In the genomic region with DNA sequence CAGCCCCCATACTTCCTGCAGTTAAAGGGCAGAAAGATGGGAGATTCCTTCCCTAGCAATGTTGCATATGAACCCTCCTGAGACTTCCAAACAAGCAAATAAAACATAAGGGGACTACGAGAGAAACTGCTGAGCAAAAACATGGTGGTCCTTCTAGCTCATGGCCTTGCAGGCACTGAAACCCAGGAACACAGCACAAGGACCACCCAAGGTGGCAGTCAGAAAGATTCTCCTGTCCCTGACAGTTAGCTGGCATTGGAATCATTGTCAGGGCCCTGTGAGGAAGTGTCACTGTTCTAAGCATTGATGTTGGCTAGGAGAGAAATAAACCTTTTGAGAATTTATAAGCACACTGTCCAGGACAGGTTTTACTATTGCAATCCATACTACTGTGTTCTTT, we compare ENCODE assay signal across 23 mouse cellular contexts. TPM values are rescaled to one million over a fixed set of nuclear protein-coding genes. Genes with fewer than 3 reads are reported as not detected.
DNase-seq lines count a peak whose midpoint lies in the region; ATAC-seq and TF ChIP-seq lines count a peak whose summit lies in the region.
"Had no signal": no experiment of that assay in that cellular context is flagged by ENCODE, and none has a peak within 500 bp of the region (broad histone marks: within the 10 kb centered on the region; RNA-seq: fewer than 3 reads in every experiment).

No protein-coding gene starts in this region.

- 59% methylated on average over 1 of the region's 1 CpGs for WGBS in kidney, embryonic 14.5 days
- WGBS in lung, embryonic 14.5 days, result 22% methylated on average over 1 of the region's 1 CpGs

- peak overlapping the region; percentile 12; the same call in 1 of the 2 replicates for H3K27ac ChIP-seq in gastrocnemius, adult 2 months
- peak overlapping the region; percentile 30; the same call in 1 of the 2 replicates for H3K27ac ChIP-seq in kidney, embryonic 14.5 days (ENCODE audit: low read depth, low read length)
- H3K27ac ChIP-seq in lung, embryonic 14.5 days (ENCODE audit: low read depth), result peak overlapping the region; percentile 51
- H3K27ac ChIP-seq: embryonic facial prominence, embryonic 10.5 days; forebrain, embryonic 13.5 days; heart, embryonic 13.5 days; hindbrain, embryonic 15.5 days had no signal

- H3K27me3 ChIP-seq in kidney, embryonic 14.5 days (ENCODE audit: control insufficient read depth, insufficient read depth, low read length), result no peaks in the 10 kb centered on the region
- H3K27me3 ChIP-seq in lung, embryonic 14.5 days (ENCODE audit: insufficient read depth, low read length), result no peaks in the 10 kb centered on the region
- H3K27me3 ChIP-seq: forebrain, embryonic 13.5 days; heart, embryonic 13.5 days; hindbrain, embryonic 15.5 days had no signal

- H3K9ac ChIP-seq in kidney, embryonic 14.5 days (ENCODE audit: low read depth, low read length), result no peak overlapping the region
- H3K9ac ChIP-seq in lung, embryonic 14.5 days, result no peak overlapping the region
- H3K9ac ChIP-seq: forebrain, embryonic 13.5 days; forebrain, postnatal 0 days; heart, embryonic 13.5 days; hindbrain, embryonic 15.5 days had no signal

- no peak for ATAC-seq in kidney, embryonic 14.5 days (ENCODE audit: low FRiP score, low TSS enrichment)
- ATAC-seq in lung, embryonic 14.5 days (ENCODE audit: insufficient read depth), result peak; percentile 52; the same call in 1 of the 2 replicates
- ATAC-seq: CD4-positive, CD25-positive, alpha-beta regulatory T cell, adult 4 months; forebrain, embryonic 13.5 days; forebrain, postnatal 0 days had no signal

- intact Hi-C loops in gastrocnemius, adult 2 months (cut with DNase I), result no loop called here

- H3K9me3 ChIP-seq in kidney, embryonic 14.5 days (ENCODE audit: control insufficient read depth, low read length), result no peaks in the 10 kb centered on the region
- no peaks in the 10 kb centered on the region for H3K9me3 ChIP-seq in lung, embryonic 14.5 days (ENCODE audit: low read depth, low read length)
- H3K9me3 ChIP-seq: embryonic facial prominence, embryonic 10.5 days; forebrain, embryonic 13.5 days; G1E; heart, embryonic 13.5 days; hindbrain, embryonic 15.5 days had no signal

- no peak overlapping the region for H3K4me2 ChIP-seq in kidney, embryonic 14.5 days (replicated peaks; ENCODE audit: low read depth, low read length)
- no peak overlapping the region for H3K4me2 ChIP-seq in lung, embryonic 14.5 days
- H3K4me2 ChIP-seq: forebrain, embryonic 13.5 days; heart, embryonic 13.5 days; hindbrain, embryonic 15.5 days had no signal

- DNase-seq in gastrocnemius, adult 2 months, result no peak
- no peak for DNase-seq in gastrocnemius, postnatal 25 days
- DNase-seq in kidney, adult 18-20 months, result no peak
- peak; percentile 73 for DNase-seq in lung, embryonic 14.5 days
- no peak for DNase-seq in lung, adult 18-20 months
- DNase-seq in retina, postnatal 1 day, result peak; percentile 18
- DNase-seq in retina, embryonic 14.5 days (ENCODE audit: low spot score), result no peak
- DNase-seq: adrenal gland, adult 8-10 months; adrenal gland, postnatal 36 days; B cell, adult 2 months; cerebellum, adult 2 months; cerebellum, postnatal 10 days; forebrain, postnatal 0 days; gastrocnemius, postnatal 36 days; heart, adult 18-20 months; heart, postnatal 36 days had no signal

- TF ChIP-seq CTCF in gastrocnemius, adult 2 months (IDR thresholded peaks at IDR 0.05), result no peak
- no peak for TF ChIP-seq CTCF in lung, embryonic 14.5 days (IDR thresholded peaks at IDR 0.05; ENCODE audit: low read depth)

- peaks cover 4% of the 10 kb centered on the region; the same call in 1 of the 2 replicates for H3K4me1 ChIP-seq in kidney, embryonic 14.5 days (ENCODE audit: control insufficient read depth, insufficient read depth, low read length)
- peaks cover 9% of the 10 kb centered on the region for H3K4me1 ChIP-seq in lung, embryonic 14.5 days (ENCODE audit: insufficient read depth)

- H3K4me3 ChIP-seq in gastrocnemius, adult 2 months, result no peak overlapping the region
- H3K4me3 ChIP-seq in kidney, embryonic 14.5 days (ENCODE audit: low read length), result no peak overlapping the region
- no peak overlapping the region for H3K4me3 ChIP-seq in lung, embryonic 14.5 days (ENCODE audit: low read depth, low read length)
- H3K4me3 ChIP-seq: embryonic facial prominence, embryonic 10.5 days; forebrain, embryonic 13.5 days; heart, embryonic 13.5 days; hindbrain, embryonic 15.5 days had no signal

- no peaks in the 10 kb centered on the region for H3K36me3 ChIP-seq in kidney, embryonic 14.5 days (ENCODE audit: control insufficient read depth, insufficient read depth, low read length)
- H3K36me3 ChIP-seq in lung, embryonic 14.5 days (ENCODE audit: insufficient read depth), result no peaks in the 10 kb centered on the region
- H3K36me3 ChIP-seq: embryonic facial prominence, embryonic 10.5 days; G1E; heart, embryonic 13.5 days; hindbrain, embryonic 15.5 days had no signal

RNA-seq across cellular contexts. Expression of gene Tmtc1, which starts 56.2 kb away (rescaled TPM):
- total RNA-seq in gastrocnemius, adult 2 months (2021), result 10 to 100 TPM; 55.4 to 64.8 TPM
- total RNA-seq in gastrocnemius, postnatal 25 days (2021), result 10 to 100 TPM; 64.0 to 64.8 TPM
- 1.4 and 2.5 TPM in 2 replicates for polyA plus RNA-seq in kidney, embryonic 14.5 days (2014; fragmentation: Nextera tagmentation; extraction: Ambion mirVana)
- 3.6 and 4.4 TPM in 2 replicates for polyA plus RNA-seq in lung, embryonic 14.5 days (2014; fragmentation: Nextera tagmentation; extraction: Ambion mirVana)
- polyA plus RNA-seq: CD4-positive, CD25-positive, alpha-beta regulatory T cell, adult 4 months; G1E had no signal

Comparison
In these comparisons a context has a peak if more than half of its experiments do, and no peak if none do; other contexts are left out.
1. DNase-seq: peak in lung, embryonic 14.5 days (single experiment) and retina, postnatal 1 day (single experiment); none in gastrocnemius, adult 2 months (single experiment), gastrocnemius, postnatal 25 days (single experiment), kidney, adult 18-20 months (single experiment), lung, adult 18-20 months (0 of 2) and retina, embryonic 14.5 days (single experiment).
2. Peak in every context shown above with its lines, with median percentiles within 50 percentile points of each other: H3K27ac ChIP-seq.